Mouse (Mus musculus) kidney, postnatal 4 days (tissue): ENCODE results near the gene Itga4.

Experiments
- DNase-seq, 2 experiments: peaks; one replicate each; pipeline ENCODE4 v3.0.0; 2021; ENCODE audit warnings: mixed read lengths in 2 of 2

Gene Itga4

DNA sequence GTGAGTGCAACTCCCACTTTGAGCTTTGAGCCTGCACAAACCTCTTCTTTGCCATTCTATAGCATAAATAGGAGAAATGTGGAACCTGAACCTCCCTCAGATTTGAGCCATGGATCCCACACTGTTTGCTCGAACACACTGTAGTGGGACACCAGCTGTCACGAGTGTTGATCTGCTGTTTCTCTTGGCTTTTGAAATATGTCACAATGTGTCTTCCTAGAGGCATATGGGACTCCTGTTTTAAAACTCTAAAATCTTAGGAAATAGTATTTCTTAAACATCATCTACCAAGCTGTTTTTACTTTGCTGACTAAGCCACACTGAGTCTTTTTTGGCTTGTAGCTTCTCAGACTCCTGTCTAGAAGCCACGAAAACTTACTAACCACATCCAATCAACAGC is 102.6 kb downstream of the Itga4 start:
- DNase-seq: no peak

DNA sequence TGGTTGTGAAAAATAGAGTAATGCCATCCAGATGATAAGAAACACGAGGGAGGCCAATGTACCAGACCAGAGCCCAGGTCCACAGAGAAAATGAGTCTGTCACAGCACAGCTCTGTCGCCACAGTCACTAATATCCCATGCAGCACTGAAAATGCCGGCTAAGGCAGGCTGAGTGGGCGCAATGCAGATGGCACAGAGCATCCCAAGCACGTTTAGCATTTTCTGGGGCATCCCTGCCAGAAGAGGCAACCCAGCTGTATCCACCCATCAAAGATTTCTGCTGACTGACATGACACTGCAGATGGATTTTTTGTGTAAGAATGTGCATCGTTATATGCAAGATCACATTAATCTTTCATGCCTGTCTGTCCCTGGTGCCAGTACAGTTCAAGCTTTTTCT is 106.8 kb downstream of the Itga4 start:
- no peak for DNase-seq

DNA sequence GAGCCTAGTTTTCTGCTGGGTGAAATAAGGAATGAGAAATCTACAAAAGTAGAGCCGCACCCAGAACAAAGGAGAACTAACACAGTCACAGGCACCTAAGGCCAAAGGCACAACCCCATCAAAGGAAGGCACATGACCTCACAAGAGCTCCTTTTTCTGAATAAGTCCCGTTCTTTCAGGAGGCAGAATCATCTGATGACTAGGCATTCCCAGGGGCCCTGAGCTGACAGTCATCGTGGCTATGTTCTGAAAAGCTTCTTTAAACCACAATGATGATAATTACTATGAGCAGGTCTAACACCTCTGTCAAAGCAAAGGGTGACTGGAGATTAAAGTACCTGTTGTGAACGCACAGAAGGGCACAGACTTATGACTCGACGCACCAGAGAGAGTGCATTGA is 108.7 kb downstream of the Itga4 start:
- no peak for DNase-seq

DNA sequence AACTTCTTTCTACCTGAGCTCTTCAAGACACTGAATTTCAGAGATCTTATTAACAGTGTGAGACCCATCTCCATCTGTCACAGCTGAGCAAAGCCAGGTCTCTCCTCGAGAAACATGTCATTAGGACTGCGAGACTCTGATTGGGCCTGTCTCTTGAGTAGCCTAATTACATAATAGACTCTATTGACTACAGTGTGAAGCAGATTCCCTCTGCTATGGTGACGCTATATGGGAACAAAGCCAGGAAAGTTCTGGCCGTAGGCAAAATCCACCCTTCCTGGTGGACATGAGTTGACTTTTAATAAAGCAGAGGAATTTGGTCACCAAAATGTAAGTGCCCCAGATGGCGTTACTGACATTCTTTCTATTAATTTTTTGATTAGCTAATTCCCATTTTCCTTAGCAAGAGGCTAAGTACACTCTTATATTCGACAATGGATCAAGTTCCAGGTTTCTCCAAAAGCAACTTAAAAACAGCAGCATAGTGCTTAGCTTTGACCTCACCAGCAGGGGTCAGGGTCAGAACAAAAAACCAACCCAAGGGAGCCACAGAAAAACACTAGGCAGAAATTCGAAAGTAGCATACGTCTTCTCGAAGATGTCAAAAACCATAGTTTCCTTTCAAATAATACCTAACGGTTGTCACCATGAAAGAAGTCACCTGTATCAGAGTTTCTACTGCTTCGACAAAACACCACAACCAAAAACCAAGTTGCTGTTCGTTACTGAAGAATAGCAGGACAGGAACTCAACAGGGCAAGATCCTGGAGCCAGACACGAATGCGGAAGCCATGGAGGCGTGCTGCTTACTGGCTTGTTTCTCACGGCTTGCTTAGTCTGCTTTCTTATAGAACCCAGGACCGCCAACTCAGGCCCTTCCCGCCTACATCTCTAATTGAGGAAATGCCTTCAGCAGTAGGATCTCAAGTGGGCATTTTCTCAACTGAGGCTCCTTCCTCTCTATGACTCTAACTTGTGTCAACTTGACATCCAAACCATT is 112.5 kb downstream of the Itga4 start:
- peak in 1 of 2 experiments; percentile 17 for DNase-seq

- DNase-seq: no peak
Measured at GRCm38 (mm10) chr2:79368661-79369060, 113.4 kb downstream of the Itga4 start.

DNA sequence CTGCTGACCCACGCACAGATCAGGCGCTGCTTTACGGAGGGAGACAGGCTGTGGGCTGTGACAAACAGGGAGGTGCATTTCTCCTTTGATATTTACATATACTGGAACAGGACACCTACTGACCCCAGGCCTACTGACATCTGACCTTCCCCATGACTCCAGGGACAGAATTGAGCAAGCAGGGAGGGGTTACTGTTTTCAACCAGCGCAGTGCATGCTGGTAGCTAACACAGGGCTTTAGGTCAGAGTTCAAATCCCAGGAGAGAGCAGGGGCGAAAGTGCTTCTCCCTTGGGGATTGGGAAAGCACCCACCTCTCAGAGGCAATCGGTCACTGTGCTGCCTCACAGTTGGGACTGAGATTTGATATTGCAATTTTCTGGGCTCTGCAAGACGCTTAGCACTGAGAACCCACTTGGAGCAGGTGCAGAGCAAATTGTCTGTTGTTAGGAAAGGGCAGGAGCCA is 113.9 kb downstream of the Itga4 start:
- no peak for DNase-seq

DNA sequence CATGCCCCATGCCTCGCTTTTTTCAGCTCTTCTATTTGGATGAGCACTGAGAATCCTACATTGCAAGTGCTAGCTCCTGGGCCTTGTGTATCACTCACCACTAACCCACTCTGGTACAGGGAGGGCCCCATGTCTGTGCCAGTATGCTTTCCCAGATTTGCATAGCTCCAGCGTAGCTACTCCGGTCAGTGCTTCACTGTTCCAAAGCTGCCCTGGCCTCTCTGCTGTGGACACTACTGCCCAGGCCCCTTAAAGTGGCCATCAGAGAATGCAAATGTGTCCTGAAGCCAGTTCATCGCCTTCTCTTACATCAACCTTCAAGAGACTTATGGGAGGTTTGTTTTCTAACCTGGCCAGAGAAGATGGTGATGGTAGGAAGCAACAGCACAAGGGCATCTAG is 114.7 kb downstream of the Itga4 start:
- no peak for DNase-seq

DNA sequence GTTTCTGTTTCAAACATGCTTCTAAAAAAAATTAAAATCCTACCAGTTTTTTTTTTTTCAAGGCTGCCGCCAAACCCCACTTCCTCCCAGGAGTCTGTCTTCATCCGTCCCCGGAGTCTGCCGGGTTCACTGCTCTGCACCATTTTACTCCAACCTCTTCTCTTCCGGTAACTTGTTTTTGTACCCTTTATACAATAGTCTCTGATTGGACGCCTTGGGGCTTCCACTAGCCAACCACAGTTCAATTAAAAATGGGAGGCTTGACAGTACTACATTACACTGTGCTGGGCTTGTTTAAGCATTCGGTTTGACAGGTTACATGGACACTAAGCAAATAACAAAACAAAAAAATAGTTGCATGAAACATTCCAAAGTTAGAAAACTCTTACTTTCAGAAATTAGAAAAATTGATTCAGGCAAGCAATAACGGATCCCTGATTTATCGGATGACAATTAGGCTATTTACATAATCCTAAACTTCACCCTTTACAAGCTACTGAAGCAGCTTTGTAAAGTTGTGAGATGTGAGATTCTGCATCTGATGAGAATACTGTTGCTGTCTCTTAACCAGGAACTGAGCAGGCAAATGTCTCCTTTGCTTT is 115.6 kb downstream of the Itga4 start:
- DNase-seq: peak in 1 of 2 experiments; percentile 22

- DNase-seq: no peak
Measured at GRCm38 (mm10) chr2:79371326-79372153, 116.3 kb downstream of the Itga4 start.

- DNase-seq: no peak
Measured at GRCm38 (mm10) chr2:79372154-79372467, 116.9 kb downstream of the Itga4 start.

GRCm38 (mm10) chr2:79372486-79373200 is 117.4 kb downstream of the Itga4 start:
- DNase-seq: peak; percentile 56 to 73

DNA sequence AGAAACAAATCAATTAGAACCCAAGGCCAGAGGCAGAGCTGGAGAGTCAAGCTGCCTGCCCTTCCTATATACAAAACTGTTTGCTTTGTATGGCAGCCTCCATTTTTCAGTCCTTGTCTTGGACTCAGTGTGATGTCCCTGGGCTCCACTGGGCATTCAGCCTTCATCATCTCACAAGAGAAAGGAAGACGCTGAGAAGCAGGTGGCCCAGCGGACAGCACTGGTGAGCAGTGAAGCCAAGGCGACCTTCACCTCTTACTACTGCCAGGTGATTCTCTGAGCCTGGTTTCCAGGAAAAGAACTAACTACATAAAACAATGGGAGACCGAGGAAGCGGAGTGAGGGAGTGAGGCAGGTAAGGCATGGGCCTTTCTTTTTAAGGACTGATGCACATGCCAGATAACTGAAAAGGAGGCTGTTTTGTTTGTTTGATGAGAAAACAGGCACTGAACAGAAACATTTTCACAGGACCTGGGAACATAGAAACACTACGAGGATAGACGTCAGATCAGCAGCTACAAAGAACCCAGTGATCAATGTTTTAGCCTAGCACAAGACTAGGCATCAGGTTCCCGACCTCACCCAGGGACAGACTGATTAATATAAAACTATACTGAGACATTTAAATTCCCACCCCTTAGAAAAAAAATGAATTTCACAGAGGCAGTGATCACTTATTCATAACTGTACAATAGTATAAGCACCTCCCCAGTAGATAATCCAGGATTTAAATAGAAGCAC is 123.3 kb downstream of the Itga4 start:
- DNase-seq: peak in 1 of 2 experiments; percentile 24

GRCm38 (mm10) chr2:79379087-79380041 is 124.1 kb downstream of the Itga4 start:
- DNase-seq: peak; percentile 24 to 45
